Mouse (Mus musculus): ENCODE measurements around the gene Rai14.
A peak's percentile ranks its signal among the peaks of the same experiment; 100 is the strongest.

The Rai14 gene

DNA sequence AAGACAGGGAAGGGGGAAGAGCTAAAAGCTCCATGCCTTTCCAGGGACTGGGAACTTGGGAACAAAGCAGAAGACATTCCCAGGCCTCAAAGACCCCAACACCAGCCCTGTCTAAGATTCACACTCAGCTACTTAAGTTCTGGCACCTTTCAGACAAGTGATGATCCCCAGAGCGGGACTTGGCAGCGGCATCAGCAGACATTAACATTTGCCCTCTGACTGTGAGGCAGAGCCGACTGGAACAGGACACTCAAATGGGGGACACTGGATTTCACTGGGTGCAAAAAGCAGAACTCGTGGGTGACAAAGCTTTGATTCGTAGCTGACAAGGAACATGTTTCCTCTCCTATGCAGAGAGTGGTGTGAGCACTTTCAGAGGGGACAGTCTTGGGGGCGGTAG is 98.4 kb downstream of the Rai14 start:
- no peak for DNase-seq (ENCODE audit: low read depth, low spot score)

DNA sequence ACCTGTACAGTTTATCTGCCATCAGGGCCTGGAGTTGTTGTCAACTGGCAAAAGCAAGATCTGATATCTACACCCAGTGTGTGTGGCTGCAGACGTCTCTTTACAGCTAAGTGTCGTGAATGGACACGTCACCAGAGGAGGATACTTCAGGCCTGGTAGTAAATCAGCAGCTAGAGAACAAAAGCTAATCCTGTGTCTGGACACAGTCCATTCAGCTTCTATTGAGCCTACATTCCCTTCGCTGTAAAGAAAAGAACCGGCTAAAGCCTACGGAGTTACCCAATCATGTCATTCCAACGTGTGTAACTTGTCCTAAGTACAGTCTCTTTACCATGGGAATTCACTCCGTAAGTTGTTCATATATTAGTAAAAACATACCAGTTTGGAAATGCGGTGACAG is 103.4 kb downstream of the Rai14 start:
- DNase-seq (ENCODE audit: low read depth, low spot score): no peak

DNA sequence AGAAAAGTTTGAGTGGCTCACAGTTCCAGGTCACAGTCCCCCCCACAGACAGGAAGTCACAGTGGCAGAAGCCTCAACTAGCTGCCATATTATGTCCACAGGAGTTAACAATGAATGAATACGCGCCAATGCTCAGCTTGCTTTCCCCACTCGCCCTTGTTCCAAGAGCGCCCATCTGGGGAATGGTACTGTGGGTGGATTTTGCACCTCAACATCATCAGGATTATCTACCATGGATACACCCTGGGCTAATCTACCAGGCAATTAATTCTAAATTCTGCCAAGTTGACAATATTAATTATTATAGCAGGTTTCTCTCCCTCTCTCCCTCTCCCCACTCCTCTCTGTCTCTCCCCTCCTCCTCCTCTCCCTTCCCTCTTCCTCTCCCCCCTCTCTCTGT is 105.3 kb downstream of the Rai14 start:
- DNase-seq (ENCODE audit: low read depth, low spot score): no peak

- no peak for DNase-seq (ENCODE audit: low read depth, low spot score)
These were observed 105.8 kb downstream of the Rai14 start for GRCm38 (mm10) chr15:10608508-10609098.

DNA sequence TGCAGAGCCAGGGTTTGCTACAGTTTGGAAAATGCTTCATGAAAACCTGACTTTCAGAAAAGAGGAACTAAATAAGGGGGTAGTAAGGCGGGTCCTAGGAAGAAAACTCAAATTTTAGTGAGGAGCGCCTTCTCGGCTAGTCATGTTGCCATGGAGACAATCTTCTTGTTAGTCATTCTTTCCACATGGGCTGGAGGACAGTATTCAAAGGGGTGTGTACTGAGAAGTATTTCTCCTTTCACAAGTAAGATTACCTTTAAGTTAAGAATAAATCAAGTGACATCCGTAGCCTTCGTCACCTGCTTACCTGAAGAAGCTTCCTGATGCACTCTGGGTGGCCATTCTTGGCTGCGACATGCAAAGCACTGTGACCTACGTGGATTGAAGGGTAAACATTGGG is 115.0 kb downstream of the Rai14 start:
- DNase-seq (ENCODE audit: low read depth, low spot score): no peak

- no peak for DNase-seq (ENCODE audit: low read depth, low spot score)
These were observed 115.9 kb downstream of the Rai14 start for GRCm38 (mm10) chr15:10598259-10599225.

- no peak for DNase-seq (ENCODE audit: low read depth, low spot score)
These were observed 117.6 kb downstream of the Rai14 start for GRCm38 (mm10) chr15:10596871-10597270.

DNA sequence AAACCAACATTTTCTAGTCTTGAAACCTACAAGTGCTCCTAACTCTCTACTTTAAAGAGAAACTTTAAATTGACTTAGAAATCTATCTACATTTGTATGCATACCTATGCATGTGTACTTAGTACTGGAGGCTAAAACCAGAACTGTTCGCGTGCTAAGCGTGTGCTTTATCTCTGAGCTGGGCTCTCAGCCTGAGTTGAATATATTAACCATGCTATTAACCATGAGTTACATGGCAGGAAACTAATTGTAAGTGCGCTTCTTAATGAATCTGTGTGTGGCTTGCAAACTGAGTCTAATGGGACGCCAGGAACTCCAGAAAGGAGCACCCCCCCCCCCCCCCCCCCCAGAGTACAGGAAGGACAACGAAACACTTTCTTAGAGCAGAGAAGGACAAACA is 119.0 kb downstream of the Rai14 start:
- no peak for DNase-seq (ENCODE audit: low read depth, low spot score)

DNA sequence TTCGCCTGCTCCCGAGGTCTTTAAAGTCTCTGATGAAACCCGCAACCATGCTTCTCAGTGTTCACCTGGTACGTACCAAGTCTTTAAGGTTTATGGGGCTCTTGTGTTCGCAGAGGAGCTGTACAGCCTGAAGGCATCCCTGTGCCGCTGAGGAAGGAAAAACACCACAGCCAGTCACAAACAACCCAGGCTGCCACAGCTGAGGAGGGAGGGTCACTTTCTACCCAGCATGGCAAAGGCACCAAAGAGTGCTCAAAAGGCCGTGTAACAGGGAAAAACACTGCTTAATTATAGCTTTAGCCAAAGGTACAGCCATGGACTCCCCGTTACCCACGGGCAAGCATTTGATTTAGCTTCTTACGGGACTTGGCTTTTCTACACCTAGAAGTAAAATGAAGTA is 119.5 kb downstream of the Rai14 start:
- DNase-seq (ENCODE audit: low read depth, low spot score): no peak

DNA sequence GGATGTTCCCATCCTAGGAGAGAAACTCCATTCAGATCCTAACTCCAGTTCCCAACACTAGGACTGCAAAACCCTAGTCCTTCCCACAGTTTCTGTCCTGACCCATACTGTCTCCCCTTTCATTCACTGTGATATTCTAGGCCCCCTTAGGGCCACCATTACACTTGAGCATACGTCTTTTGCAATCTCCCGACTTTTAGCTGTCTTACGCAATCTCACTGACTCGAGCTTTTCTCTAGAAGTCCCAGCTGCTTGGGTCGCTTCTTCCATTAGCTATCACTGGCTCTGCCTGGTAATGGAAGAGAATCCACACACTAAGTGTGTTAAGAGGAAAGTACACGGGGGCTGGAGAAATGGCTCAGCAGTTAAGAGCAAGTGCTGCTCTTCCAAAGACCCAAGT is 121.3 kb downstream of the Rai14 start:
- DNase-seq (ENCODE audit: low read depth, low spot score): no peak

DNA sequence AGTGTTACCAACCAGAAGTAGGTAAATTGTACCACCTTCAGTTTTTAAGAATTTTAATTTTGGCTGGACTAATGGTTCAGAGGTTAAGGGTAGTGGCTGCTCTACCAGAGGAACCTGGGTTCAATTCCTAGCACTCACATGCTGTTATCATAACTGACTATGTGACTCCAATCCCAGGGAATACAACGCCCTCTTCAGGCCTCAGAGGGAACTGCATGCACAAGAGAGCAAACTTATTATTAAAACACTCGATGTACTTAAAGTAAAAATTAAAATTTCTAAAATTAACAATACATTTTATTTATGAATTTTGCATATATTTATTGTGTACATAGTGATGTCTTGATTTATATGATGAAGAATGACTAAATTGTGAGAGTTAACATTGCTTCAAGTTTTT is 127.9 kb downstream of the Rai14 start:
- DNase-seq (ENCODE audit: low read depth, low spot score): no peak

GRCm38 (mm10) chr15:10584359-10585187 is 129.9 kb downstream of the Rai14 start:
- DNase-seq (ENCODE audit: low read depth, low spot score): no peak

DNA sequence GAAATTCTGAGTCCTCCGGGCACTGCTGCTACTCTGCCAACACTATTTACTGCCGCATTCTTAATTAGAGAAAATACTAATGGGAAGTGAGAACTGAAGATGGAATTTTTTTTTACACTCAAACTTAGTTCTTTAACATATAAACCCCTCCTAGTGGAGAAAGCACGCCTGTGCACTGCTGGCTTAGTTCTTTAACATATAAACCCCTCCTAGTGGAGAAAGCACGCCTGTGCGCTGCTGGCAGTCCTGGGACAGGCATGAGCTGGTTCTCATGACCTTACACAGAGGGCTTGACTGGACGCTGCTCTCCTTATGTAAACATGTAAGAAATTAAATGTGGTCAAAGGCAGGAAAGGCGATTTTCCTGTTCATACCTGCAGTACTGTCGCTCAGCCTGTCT is 131.0 kb downstream of the Rai14 start:
- peak; percentile 18 for DNase-seq (ENCODE audit: low read depth, low spot score)

DNA sequence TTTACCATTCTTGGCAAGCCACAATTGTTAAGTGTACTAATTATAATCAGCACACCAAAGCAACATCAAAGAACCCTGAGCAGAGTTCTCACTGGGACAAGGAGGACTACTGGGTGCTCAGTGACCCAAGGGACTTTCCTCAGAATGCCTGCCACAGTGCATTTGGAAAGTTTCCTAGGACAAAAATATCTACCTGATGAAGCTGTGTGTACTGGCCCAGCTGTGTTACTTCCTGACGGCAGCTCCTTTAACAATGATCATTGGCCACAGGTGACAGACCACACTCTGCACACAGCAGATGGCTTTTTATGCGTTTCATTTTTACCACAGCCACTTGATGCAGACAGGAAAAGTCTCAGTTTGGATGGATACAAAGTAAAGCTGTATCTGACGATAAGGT is 135.3 kb downstream of the Rai14 start:
- no peak for DNase-seq (ENCODE audit: low read depth, low spot score)

DNA sequence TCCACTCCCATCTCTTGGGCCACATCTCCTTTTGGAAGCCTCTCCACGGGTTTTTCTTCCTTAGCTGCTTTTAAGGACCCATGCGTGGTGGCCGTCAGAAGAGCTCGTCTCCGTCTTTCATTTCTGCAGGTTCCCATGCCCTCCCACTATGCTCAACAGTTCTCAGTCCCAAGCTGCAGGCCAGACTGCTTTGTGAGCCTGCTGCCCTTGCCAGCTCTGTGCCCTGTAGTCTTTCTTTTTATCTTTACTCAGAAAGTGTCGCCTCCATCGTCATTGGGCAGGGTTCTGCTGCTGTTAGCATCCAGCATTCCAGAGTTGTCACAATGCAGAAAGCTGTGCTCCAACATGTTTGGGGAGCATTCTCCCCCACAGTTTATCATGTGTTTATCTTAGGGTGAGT is 147.9 kb downstream of the Rai14 start:
- DNase-seq (ENCODE audit: low read depth, low spot score): no peak

- DNase-seq (ENCODE audit: low read depth, low spot score): no peak
These were observed 150.2 kb downstream of the Rai14 start for GRCm38 (mm10) chr15:10564201-10564600.

DNA sequence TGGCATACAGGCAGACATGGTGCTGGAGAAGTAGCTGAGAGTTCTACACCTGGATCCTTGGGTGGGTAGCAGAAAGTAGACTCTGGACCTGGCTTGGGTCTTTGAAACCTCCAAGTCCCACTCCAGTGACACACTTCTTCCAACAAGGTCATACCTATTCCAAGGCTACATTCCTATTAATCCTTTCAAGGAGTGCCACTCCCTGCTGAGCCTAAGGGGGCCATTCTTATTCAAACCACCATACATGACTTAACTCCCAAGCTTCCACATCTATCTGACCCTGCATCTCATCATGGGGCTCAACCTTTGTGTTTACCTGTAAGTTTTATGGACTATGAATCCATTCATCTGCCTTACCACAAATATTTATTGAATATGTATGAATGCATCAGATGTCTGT is 152.1 kb downstream of the Rai14 start:
- DNase-seq (ENCODE audit: low read depth, low spot score): no peak

- no peak for DNase-seq (ENCODE audit: low read depth, low spot score)
These were observed 154.4 kb downstream of the Rai14 start for GRCm38 (mm10) chr15:10560005-10560404.

- DNase-seq (ENCODE audit: low read depth, low spot score): no peak
These were observed 156.0 kb downstream of the Rai14 start, which contains the start of gene Ttc23l for GRCm38 (mm10) chr15:10558465-10558864. Ttc23l (minus strand) TSS chr15:10558668.

GRCm38 (mm10) chr15:10554336-10554735 is 160.1 kb downstream of the Rai14 start:
- DNase-seq (ENCODE audit: low read depth, low spot score): no peak

GRCm38 (mm10) chr15:10540271-10541088 is 173.9 kb downstream of the Rai14 start:
- no peak for DNase-seq (ENCODE audit: low read depth, low spot score)

Data from skeletal muscle tissue, adult 2 months (tissue).